16 mouse cellular contexts compared by ENCODE assay signal in genomic region chr8:12392801-12393200, GRCm38 (mm10). TPM values are rescaled to one million over a fixed set of nuclear protein-coding genes. Genes with fewer than 3 reads are reported as not detected.
"Had no signal": no experiment of that assay in that cellular context is flagged by ENCODE, and none has a peak within 500 bp of the region (broad histone marks: within the 10 kb centered on the region; RNA-seq: fewer than 3 reads in every experiment).

No protein-coding gene starts in this region.

- H3K36me3 ChIP-seq: kidney, embryonic 15.5 days; limb, embryonic 12.5 days; neural tube, embryonic 12.5 days; stomach, embryonic 15.5 days had no signal

- H3K4me3 ChIP-seq: kidney, embryonic 15.5 days; left cerebral cortex, adult 2 months; limb, embryonic 12.5 days; myocyte; neural tube, embryonic 12.5 days; stomach, embryonic 15.5 days had no signal

- H3K9me3 ChIP-seq: kidney, embryonic 15.5 days; limb, embryonic 12.5 days; neural tube, embryonic 12.5 days; stomach, embryonic 15.5 days had no signal

- H3K9ac ChIP-seq: kidney, embryonic 15.5 days; limb, embryonic 12.5 days; liver, embryonic 14.5 days; neural tube, embryonic 12.5 days; stomach, embryonic 15.5 days had no signal

- H3K27ac ChIP-seq: kidney, embryonic 15.5 days; left cerebral cortex, adult 2 months; limb, embryonic 12.5 days; liver, embryonic 14.5 days; neural tube, embryonic 12.5 days; stomach, embryonic 15.5 days had no signal

- DNase-seq: kidney, postnatal 14 days; liver; lung, adult 18-20 months; right cerebral cortex, postnatal 14 days; thymus, postnatal 4 days had no signal

- H3K4me2 ChIP-seq: kidney, embryonic 15.5 days; limb, embryonic 12.5 days; neural tube, embryonic 12.5 days; stomach, embryonic 15.5 days had no signal

RNA-seq across cellular contexts. Expression of gene Sox1, which starts 2.3 kb away (rescaled TPM):
- polyA plus RNA-seq: kidney, embryonic 15.5 days; large intestine, adult 2 months; limb, embryonic 12.5 days; liver, embryonic 14.5 days; lung, embryonic 16.5 days; myocyte; spleen, adult 2 months; stomach, embryonic 15.5 days; thymus, postnatal 0 days had no signal
